Mouse (Mus musculus): Measurements from ENCODE around the gene Sh2b3.

The Sh2b3 gene

DNA sequence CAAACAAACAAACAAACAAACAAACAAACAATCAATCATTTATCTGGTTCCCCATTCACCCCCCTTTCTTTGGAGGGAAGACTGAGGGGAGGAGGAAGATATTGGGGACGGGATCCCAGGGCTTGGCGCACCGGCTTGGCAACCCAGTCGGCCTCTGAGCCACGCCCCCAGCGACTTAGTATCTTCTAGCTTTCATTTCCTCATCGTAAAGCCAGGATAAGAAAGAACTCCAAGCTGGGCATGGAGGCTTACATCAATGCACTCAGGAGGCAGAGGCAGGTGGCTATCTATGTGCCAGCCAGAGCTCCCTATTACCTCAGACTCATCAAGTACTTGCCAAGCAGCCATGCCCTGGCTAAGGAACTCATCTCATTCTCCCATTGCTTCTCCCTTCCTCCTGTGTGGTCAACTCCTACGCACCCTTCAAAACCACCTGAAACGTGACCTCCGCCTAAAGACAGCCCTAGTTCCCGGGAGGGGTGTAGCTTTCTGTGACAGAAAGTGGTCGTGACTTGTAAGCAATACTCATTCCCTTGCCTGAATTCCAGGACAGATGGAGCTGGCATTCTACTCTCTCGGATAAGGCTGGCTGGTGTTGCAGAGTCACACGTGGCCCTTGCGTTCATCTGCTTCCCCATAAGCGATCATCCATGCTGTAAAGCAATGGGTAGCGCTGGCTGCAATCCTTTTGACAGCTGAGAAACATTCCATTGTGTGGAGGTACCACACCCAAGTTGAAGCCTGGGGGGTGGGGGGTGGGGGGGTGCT lies 5.9 kb upstream of the Sh2b3 start:
- peak; percentile 87 for DNase-seq (ENCODE audit: low read depth, low spot score)

- DNase-seq (ENCODE audit: low read depth, low spot score): peak; percentile 89
Observed at GRCm38 (mm10) chr5:121842665-121843118, 5.2 kb upstream of the Sh2b3 start.

GRCm38 (mm10) chr5:121841973-121842372 lies 4.5 kb upstream of the Sh2b3 start:
- DNase-seq (ENCODE audit: low read depth, low spot score): peak; percentile 30

DNA sequence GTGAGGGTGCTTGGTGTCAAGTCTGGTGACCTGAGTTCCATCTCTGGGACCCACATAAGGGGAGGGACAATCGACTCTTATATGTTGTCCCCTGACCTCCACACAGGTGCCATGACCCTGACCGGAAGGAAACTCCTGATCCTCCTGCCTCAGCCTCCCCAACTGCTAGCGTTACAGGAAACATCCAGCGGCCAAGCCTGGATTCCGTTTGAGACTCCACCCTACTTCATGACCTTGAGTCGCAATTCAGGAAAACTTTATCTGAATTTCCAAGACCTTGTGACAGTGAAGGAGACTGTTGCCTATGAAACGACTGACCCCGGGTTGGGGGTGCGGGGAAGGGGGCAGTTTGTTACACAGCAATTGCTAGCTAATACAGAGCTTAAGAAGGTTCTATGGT lies 4.1 kb upstream of the Sh2b3 start:
- DNase-seq (ENCODE audit: low read depth, low spot score): no peak

DNA sequence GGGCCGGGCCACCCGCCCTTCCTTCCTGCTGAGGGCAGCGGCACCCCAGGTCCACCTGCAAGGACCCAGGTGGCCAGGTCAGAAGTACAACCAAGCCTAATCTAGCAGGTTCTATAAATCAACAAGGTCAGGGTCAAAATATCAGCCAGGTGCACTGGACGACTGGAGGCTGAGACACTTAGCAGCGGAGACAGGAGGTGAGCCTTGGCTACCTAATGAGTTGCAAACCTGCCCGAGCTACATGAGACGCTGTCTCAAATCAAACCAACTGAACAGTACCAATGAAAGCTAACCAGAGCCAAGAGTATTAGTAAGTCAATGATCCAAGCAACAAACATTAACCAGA lies 1.7 kb upstream of the Sh2b3 start:
- no peak for DNase-seq (ENCODE audit: low read depth, low spot score)

GRCm38 (mm10) chr5:121838341-121839127 lies 1.1 kb upstream of the Sh2b3 start:
- peak; percentile 92 for DNase-seq (ENCODE audit: low read depth, low spot score)

DNA sequence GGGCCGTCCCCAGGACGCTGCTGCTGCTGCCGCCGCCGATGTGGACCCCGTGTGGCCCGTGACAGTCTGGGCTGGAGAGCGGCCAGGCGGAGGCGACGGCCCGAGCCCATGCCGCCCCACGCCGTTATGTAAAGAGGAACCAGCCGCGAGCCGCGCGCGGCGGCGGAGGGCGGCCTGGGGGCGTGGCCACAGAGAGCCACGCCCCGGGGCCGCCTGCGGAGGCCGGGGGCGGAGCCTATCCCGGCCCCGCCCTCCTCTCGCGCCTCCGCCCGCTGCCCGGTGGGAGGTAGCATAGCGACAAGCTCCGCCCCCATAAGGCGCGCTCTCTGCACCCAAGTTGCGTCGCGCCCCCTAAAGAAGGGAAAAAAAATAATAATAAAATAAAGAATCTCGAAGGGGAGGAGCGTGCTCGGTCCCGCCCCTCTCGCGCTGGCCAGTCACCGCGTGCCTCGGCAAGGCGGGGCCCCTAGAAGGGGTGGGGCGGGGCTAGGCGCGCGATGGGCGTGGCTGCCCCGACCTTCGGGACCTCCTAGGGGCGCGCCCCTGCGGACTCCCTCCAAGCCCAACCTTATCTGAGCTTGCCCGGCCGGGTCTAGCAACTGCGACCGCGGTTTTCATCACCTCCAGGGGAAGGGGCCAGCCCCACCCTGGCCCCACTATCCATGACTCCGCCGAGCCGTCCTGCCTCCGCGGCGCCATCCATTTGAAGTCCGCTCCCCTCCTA lies 592 bp downstream of the Sh2b3 start:
- DNase-seq (ENCODE audit: low read depth, low spot score): peak; percentile 98

DNA sequence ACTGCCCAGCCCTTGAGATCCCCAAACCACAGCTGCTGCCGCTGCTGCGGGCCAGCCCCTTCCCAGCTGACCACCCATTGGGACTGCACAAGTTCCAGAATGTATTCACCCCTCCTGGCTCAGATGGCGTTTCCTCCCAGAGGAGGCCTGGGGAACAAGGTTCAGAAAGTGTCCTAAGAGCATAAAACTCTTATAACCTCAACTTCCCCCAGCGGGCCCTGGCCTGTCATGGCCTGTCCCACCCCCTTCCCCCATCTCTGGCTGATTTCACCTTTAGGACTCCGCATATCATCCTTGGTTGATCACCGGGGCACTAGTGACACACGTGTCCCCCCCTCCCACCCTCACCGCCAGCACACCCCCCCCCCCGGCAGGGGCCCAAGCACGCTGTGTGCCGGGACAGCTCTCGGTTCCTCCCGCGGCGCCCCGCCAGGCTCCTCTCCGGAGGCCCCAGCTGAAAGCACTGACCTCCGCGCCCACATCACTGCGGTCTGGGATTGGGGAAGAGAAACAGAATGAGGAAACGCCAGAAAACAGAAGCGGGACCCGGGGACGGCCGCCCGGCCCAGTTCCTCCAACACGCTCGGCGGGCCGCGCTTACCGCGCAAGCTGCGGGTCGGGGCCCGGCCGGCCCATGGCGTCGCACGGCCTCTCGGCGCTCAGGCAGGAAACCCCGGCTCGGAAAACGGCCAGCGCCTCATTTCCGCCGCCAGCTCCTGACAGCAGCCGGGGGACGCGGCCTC lies 1.3 kb downstream of the Sh2b3 start:
- DNase-seq (ENCODE audit: low read depth, low spot score): peak; percentile 90

GRCm38 (mm10) chr5:121834991-121835747 lies 2.3 kb downstream of the Sh2b3 start:
- DNase-seq (ENCODE audit: low read depth, low spot score): peak; percentile 57

- no peak for DNase-seq (ENCODE audit: low read depth, low spot score)
Observed at GRCm38 (mm10) chr5:121834241-121834606, 3.2 kb downstream of the Sh2b3 start.

GRCm38 (mm10) chr5:121833572-121834240 lies 3.7 kb downstream of the Sh2b3 start:
- DNase-seq (ENCODE audit: low read depth, low spot score): peak; percentile 86

- DNase-seq (ENCODE audit: low read depth, low spot score): no peak
Observed at GRCm38 (mm10) chr5:121833159-121833558, 4.3 kb downstream of the Sh2b3 start.

GRCm38 (mm10) chr5:121832376-121833155 lies 4.9 kb downstream of the Sh2b3 start:
- DNase-seq (ENCODE audit: low read depth, low spot score): no peak

DNA sequence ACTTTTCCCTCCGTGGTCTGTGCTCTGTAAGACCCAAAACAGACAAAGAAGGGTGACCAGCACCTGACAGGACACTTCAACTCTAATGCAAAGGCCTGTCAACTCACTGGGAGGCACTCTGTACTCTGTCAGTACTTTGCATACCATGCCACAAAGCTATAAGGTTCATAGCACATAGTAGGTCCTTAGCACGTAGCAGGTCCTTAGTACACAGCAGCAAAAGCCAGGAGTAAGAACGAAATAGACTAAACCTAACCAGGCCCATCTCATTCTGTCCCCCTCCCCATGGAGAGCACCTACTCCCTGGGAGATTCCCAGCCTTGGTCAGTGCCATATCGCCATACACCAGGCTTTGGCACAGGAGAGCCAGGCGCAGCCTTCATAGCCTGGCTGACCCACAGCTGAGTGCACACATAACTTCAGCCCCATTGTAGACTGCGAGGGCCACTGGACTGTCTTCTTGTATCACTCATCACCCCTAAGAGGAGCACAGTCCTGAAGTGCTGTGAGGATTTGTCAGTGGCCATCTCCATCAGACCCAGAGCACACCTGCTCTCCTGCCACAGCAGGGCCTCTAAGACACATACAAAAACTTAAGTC lies 6.3 kb downstream of the Sh2b3 start:
- no peak for DNase-seq (ENCODE audit: low read depth, low spot score)

GRCm38 (mm10) chr5:121828491-121829432 lies 8.7 kb downstream of the Sh2b3 start:
- no peak for DNase-seq (ENCODE audit: low read depth, low spot score)

GRCm38 (mm10) chr5:121827876-121828275 lies 9.6 kb downstream of the Sh2b3 start:
- DNase-seq (ENCODE audit: low read depth, low spot score): no peak

DNA sequence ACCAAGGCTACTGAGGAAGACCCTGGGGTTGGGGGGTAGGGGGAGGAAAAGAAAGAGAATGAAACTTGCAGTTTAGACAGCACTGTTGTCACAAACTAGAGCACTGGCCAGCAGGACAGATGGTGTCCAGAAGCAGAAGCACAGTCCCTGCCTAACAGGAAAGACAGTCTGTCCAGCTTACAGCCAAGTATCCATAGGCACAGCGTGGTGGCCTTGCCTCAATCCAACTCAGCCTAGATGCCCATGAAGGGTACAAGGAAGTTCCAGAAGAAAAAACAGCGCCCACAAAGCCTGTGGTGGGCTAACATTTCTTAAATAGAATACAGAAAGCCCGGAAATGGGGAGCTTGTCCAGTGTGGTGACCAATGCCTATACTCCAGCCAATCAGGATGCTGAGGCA lies 11.8 kb downstream of the Sh2b3 start:
- no peak for DNase-seq (ENCODE audit: low read depth, low spot score)

DNA sequence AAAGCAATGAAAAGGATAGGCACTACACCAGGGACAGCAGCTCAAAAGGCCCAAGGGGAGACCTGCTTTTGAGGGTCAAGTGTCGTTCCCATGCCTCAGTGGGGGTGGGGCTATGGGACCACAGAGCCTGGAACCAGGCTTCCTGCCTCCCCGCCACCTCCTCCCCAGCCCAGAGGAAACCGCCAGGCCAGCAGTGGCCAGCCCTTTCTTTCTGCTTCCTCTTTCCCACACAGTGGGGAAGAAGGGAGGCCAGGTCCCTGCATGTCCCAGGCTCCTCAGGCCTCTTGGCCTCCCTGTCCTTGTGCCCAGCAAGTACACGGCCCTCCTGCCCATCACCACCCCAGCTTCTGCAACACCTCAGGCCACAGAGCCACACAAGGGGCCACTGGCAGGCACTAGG lies 13.3 kb downstream of the Sh2b3 start:
- DNase-seq (ENCODE audit: low read depth, low spot score): no peak
